Mouse (Mus musculus) common myeloid progenitor, adult 5-6 weeks (primary cell): ENCODE measurements at regions not wholly inside any gene's neighbourhood (a gene's known extent, or its start where the extent isn't known, plus 50 kb on each side); places are given as distances from the start of the nearest gene placed in this dataset.

Source experiments
- ATAC-seq: replicated peaks from 2 replicates; pipeline ENCODE4 v1.8.0; 2016; ENCODE audit warnings: low read depth, mild to moderate bottlenecking, moderate TSS enrichment, inconsistent platforms; ENCODE audit not compliant: poor library complexity, severe bottlenecking

GRCm38 (mm10) chr15:10899904-10900303 is 52.2 kb upstream of the C1qtnf3 start:
- ATAC-seq: no peak

GRCm38 (mm10) chr15:10901075-10901474 is 51.1 kb upstream of the C1qtnf3 start:
- no peak for ATAC-seq

GRCm38 (mm10) chr15:10901745-10902262 is 50.3 kb upstream of the C1qtnf3 start:
- ATAC-seq: no peak
